Mouse (Mus musculus): ENCODE data around the gene Csk. TPM values are rescaled to one million over a fixed set of nuclear protein-coding genes. Genes with fewer than 3 reads are reported as not detected.

Gene Csk
- 100 to 1,000 TPM; 170 to 201 TPM for polyA plus RNA-seq (2017; shearing (Covaris generic))

DNA sequence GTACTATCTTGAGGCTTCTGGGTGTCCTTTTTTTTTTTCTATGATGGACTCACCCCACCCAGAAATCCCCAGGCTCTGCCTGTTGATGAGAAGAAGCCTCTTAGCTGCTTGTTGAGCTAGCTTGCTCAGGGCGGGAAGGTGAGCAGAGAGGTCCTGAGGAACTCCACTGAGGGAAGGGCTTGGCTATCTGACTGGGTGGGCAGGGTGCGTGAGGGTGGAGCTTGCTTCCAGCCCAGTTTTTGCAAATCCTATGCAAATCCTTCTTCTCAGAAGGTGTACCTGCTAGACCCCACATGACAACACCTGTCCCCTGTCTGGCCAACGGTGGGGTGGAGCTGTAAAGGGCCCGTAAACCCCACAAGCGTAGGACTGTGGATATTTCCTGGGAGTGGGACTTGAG, at the start of gene Csk:
Gene Csk (minus strand): TSS at position 349 of the 400 bp plus-strand sequence.

DNA sequence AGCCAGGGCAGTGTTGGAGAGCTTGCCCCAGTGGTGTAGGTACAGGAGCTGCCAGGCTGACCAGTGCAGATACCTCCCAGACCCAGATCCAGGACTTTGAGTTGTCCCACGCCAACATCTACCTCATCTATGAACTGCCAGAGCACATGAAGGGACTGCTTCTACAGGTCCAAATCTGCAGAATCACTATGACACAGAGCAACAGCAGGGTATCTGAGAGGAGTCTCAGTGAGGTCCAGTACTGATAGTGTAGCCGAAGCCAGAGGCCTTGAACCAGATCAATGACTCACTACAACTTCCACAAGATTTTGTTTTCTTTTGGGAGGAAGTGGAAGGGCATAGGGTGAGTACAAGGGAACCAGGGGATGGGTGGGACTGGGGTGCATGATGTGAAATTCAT, 34.3 kb upstream of the Csk start, which contains the start of gene Cyp1a1:
Gene Cyp1a1 (plus strand): TSS at position 178 of the 400 bp plus-strand sequence.

DNA sequence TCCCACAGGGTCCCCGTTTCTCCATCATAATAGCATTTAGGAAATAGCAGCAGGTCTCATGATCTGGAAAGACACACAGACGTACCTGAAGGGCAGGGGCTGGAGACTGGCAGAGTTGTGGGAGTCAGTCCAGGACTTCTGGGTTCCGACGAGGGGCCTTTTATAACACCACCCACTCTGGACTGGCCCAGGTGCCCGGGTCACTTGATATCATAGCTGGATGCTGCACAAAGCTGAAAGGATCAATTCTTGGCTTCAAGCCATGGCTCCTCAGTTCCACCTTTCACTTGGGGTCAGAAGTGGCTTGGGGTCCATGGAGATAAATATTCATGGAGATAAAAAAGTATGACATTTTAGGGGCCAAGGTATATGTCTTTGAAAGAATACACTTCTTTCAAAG, 30.1 kb upstream of the Csk start, which contains the start of gene Cyp1a2:
Gene Cyp1a2 (minus strand): TSS at position 184 of the 400 bp plus-strand sequence.

DNA sequence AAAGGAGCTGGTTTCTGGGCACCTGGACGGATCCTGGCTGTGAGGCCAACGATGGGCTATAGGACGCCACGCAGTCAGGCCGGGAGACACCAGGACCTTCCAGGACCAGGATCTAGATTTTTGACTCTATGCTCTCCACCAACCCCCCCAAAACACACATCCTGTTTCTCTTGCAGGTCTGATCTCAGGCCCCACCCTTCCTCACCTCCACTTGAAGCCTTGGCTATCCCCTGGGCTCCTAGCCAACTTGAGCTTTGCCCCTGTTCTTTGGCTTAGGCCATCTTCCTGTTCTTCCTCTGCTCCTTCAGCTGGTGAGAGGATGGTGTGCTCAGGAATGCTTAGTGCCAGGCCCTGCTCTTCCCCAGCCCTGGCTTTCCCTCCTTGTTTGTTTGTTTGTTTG, 32.8 kb downstream of the Csk start, which contains the start of gene Lman1l:
Gene Lman1l (minus strand): TSS at position 101 of the 400 bp plus-strand sequence.

DNA sequence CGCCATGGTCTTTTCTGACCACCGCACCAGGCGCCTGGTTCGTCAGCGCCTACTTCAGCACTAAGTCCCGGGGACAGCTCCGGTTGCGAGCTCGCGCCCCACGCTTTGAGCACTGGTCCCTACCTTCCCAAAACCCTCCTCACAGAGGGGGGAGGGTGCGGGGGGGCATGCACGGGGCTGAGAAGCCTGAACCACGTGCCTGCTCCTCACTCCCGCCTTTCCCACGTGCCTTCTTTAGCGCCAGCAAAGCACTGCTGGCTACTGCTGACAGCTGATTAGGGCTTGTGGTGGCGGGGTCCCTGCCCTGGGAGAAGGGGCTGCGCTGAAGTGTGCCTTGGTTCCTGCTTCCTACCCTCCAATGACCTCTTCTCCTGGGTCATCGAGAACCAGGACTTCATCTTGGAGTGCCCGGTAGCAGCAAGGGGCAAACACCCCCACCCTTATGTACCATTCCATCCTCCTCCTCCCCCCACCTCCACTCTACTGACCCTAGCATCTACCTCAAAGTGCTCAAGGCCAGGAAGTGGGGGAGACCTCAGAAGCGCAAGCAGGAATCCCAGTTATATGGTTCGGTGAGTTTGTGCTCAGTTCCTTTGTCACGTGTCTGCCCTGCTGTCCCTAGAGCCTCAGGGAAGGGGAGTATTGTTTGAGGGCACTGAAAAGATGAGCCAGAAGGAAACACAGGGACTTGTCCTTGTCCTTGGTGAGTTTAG, 47.1 kb downstream of the Csk start, which contains the start of gene Cplx3:
Gene Cplx3 (minus strand): TSS at position 143 of the 713 bp plus-strand sequence.

DNA sequence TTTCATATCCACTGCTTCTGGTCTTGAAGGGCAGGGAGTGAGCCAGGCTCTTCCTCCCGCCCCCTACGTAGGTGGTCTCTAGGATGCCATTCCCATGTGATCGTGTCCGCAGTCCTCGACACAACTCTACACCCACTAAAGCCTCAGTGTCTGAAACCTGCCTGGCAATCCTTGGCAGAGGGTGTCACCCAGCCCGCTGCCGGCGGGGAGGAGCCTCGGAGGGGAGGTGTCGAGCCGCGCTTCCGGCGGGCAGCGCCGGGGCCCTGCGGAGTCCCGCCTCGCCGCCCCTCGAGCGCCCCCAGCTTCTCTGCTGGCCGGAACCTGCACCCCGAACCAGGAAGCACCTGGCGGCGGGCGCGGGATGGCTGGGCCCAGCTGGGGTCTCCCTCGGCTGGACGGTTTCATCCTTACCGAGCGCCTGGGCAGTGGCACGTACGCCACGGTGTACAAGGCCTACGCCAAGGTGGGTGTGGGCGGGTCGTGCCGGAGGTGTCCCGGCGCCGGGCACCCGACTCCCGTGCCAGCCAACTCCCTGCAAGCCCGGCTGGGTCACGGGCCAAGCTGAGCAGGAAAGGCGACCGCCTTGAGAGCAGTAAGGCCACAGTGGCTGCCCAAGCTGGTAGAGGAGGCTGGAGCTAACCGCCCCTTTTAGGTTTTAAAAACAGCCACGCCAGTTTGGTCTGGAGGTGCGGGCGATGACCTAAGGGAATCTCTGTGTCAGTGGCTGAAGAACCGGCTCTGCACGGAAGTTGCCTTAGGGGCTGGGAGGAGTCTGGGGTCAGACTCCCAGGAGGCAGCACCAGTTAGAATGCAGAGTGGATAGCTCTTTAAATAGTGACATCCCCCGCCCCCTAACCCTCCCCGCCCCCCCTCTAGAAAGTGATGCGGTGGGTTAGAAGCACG, 64.0 kb downstream of the Csk start, which contains the start of gene Ulk3:
Gene Ulk3 (plus strand): TSS at position 229 of the 903 bp plus-strand sequence.

Other genes starting within 250 kb of the Csk start
- gene Ppcdc, start 213.5 kb downstream of the Csk start, polyA plus RNA-seq (2017; shearing (Covaris generic)): 100 to 1,000 TPM in 1 of 2 experiments, 10 to 100 TPM in 1; 94.1 to 119 TPM
- under 1 TPM; 0.33 to 0.98 TPM for gene Scamp5, start 185.6 kb downstream of the Csk start, polyA plus RNA-seq (2017; shearing (Covaris generic))
- under 1 TPM in 1 of 2 experiments, not detected in 1; 0.60 TPM for gene Rpp25, start 149.6 kb downstream of the Csk start, polyA plus RNA-seq (2017; shearing (Covaris generic))
- 100 to 1,000 TPM; 396 to 442 TPM for gene Cox5a, start 132.4 kb downstream of the Csk start, polyA plus RNA-seq (2017; shearing (Covaris generic))
- gene Fam219b, start 116.1 kb downstream of the Csk start, polyA plus RNA-seq (2017; shearing (Covaris generic)): 10 to 100 TPM; 12.0 to 14.5 TPM
- gene Mpi, start 100.9 kb downstream of the Csk start, polyA plus RNA-seq (2017; shearing (Covaris generic)): 10 to 100 TPM; 14.9 to 24.7 TPM
- gene Scamp2, start 92.7 kb downstream of the Csk start, polyA plus RNA-seq (2017; shearing (Covaris generic)): 100 to 1,000 TPM; 104 to 111 TPM
- gene Ulk3, start 64.2 kb downstream of the Csk start, polyA plus RNA-seq (2017; shearing (Covaris generic)): 10 to 100 TPM; 72.8 to 93.8 TPM
- not detected for gene Cplx3, start 47.4 kb downstream of the Csk start, polyA plus RNA-seq (2017; shearing (Covaris generic))
- gene Lman1l, start 32.9 kb downstream of the Csk start, polyA plus RNA-seq (2017; shearing (Covaris generic)): under 1 TPM; 0.18 to 0.60 TPM
- gene Cyp1a2, start 30.1 kb upstream of the Csk start, polyA plus RNA-seq (2017; shearing (Covaris generic)): under 1 TPM in 1 of 2 experiments, not detected in 1; 0.12 TPM
- under 1 TPM in 1 of 2 experiments, not detected in 1; 0.32 TPM for gene Cyp1a1, start 34.3 kb upstream of the Csk start, polyA plus RNA-seq (2017; shearing (Covaris generic))
- gene Edc3, start 54.9 kb upstream of the Csk start, polyA plus RNA-seq (2017; shearing (Covaris generic)): 10 to 100 TPM; 29.6 to 35.3 TPM
- 100 to 1,000 TPM; 118 to 137 TPM for gene Clk3, start 112.2 kb upstream of the Csk start, polyA plus RNA-seq (2017; shearing (Covaris generic))
- gene Arid3b, start 183.2 kb upstream of the Csk start, polyA plus RNA-seq (2017; shearing (Covaris generic)): 10 to 100 TPM; 29.7 to 43.5 TPM

All from activated CD4-positive, CD25-positive, alpha-beta regulatory T cell (primary cell).